Mouse (Mus musculus): Measurements from ENCODE around the gene Pink1.

Pink1 gene

DNA sequence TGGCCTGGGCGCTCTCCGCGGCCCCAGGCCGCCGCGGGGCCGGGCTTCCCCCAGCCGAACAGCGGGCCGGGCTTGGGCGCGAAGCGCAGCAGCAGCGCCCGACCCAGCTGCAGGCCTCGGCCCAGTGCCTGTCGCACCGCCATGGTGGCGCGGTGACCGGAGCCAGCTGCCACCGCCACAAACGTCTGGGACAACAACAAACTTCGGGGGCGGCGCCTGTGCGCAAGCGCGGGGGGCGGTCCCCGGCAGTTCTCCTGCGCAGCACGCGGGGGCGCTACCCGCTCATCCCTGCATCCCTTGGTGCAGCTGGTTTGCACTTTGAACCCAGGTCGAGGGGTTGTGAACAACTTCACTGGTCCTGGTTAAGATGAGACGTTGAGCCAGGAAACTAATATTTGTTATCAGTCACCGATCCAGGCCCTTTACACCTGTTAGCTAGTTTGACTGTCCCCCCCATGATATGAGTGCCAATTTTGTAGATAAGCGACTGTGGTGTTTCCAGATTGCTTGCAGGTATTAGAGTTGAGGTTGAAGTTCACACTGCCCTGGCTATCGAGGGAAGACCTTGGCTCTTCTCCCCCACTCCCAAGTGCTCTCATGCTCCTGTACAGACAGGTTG lies at the start of gene Pink1:
TSS of gene Pink1 (minus strand) at position 231 of the 619 bp plus-strand sequence.
- DNase-seq (ENCODE audit: low read depth, low spot score) = peak; percentile 77

DNA sequence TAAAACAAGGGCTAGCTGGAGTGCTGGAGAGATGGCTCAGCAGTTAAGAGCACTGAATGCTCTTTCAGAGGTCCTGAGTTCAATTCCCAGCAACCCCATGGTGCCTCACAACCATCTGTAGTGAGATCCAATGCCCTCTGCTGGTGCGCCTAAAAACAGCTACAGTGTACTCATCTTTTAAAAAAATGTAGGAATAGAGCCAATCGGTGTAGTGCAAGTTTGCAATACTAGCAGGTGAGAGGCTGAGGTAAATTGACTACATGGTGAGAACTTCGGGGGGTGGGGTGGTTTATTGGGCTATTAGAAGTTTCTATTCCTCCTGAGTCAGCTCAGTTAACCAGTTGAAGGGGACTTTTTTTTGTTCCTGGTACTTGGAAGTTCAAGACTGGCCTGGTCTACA lies 49.0 kb upstream of the Pink1 start:
- no peak for DNase-seq (ENCODE audit: low read depth, low spot score)

DNA sequence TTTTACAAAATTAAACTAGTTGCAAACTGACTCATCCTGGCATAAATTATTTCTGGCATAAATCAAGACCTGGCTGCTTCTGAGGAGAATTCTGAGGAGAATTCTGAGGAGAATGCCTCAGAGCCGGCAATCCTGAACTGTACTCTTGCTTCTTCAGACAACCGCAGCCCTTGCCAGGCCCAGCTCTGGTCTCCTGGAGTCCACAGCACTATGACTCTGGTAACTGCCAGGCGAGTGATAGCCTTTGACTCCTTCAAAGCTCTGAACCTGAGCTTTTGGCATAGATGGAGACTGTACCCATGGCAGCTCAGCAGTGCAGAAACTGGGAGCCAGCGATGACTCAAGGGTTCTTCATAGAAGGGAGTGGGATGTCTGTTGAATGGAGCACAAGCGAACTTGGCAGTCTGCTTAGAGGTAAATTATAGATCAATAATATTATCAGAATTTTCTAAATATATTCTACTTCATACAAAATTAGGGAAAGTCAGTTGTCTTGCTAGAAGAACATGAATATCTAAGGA lies 44.9 kb upstream of the Pink1 start:
- DNase-seq (ENCODE audit: low read depth, low spot score) = no peak

DNA sequence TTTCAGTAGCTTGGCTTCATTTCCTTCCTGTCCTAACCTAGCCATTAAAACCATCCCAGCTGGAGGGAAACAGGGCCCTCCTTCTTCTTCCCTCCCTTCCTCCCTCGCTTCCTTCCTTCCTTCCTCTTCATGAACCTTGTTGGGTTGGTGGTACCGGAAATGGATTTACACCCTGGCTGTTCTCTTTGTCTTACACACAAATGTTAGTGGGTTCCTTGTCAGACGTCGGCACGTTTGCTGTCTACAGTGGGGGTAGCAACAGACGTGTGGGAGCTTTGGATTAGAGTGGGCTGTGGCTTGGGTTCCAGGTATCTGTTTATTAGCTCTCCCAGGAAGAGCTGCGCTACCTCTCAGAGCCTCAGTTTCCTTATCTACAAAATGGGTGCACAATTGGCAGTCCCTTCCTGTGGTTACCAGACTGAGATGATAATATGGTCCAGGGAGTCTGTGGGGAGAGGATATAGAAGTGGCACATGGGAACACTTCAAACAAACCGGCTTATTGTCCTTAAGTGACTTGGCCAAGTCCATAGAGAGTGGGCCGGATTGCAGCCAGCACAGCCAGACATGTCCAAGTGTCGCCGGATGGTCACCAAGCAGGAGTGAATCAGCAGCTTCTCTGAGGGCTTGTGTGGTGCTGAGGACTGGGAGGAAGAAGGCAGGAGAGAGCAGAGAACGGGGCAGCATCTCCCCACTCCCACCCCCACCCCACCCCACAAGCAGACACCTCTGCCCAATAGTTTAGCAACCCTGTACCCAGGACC lies 42.6 kb upstream of the Pink1 start:
- DNase-seq (ENCODE audit: low read depth, low spot score) = no peak

DNA sequence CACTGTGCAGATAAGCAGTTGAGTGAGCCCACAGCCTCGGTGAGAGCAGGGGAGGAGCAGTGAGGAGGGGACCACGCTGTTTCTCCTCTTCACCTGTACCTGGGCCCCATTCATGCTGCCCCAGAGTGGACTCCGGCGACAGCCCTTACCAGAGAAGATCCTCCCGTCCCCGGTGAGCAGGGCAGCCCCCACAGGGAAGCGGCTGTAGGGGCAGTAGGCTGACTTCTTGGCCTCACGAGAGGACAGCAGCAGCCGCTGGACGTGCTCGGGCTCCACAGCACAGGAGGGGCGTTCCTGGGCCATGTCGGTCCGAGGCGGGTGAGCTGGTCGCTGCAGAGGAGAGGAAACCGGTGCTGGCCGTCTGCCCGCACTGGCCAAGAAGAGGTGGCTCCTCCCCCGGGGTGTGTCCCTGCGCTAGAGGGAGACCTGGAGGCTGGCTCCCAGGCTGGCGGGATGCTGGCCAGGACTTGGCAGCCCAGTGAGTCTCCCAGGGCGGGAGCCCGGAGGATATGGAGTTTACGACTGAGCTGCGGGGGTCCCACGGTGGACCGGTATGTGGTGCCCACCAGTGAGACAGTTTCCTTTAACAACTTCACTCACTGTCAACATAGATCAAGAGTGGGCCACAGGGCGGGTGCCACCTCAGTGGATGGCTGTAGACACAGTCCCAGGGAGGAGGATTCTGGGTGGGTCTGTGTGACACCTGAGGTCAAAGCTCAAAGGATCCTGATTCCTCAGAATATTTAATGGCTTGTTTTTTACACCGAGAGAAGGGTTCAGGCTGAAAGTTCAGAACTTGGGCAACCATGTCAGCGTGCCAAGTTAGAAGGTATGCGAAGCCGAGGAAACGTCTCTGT lies 41.8 kb upstream of the Pink1 start, which contains the start of gene Cda:
TSS of gene Cda (minus strand) at position 352 of the 857 bp plus-strand sequence.
- peak; percentile 49 for DNase-seq (ENCODE audit: low read depth, low spot score)

DNA sequence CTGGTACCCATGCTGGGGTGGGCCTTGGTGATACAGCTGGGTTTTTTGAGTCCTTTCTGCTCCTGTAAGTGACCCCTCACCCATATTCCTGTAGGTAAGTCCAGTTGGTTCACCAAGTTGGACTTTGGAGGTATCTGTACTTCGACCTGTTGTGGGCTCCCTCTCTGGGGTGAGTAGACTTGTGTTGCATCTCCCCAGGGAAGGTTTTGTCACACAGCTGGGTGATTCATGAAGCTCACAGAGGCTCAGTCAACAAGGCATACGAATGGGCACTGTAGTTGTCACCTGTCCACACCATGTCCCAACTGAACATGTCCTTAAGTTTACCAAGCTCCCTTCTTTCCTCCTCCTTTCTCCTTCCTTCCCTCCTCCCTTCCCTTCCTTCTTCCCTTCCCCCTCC lies 40.5 kb upstream of the Pink1 start:
- no peak for DNase-seq (ENCODE audit: low read depth, low spot score)

DNA sequence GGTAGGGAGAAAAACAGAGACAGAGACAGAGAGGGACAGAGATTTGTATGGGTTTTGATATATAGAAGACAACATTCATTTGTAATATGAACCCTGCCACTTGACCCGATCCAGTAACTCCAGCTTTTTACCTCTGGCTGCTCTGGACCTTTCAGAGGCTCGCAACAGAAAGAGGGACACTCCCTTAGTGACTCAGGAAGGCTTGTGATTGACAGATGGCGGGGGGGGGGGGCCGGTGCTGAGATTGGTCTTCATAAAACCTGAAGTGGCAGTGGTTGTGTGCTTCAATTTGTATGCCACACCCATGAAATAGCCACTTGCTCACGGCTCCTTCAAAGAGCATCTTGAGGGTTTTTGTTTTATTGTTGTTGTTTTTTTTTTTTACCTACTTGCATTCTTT lies 37.4 kb upstream of the Pink1 start:
- DNase-seq (ENCODE audit: low read depth, low spot score) = no peak

DNA sequence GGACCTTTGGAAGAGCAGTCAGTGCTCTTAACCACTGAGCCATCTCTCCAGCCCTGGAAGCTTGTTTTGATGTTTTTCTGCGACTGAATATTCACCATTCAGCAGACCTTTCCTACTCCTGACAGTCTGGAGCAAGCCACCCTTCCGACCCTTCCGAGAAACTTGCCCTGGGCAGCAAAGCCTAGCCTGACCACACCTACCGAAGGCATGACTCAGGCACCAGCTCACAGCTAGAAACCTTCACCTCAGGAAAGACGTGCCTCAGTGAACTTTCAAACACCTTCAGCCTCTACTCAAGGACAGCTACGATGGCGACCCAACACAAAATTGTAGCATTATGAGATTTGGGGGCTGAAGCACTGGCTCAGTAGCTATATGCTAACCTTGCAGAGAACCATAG lies 36.8 kb upstream of the Pink1 start:
- no peak for DNase-seq (ENCODE audit: low read depth, low spot score)

DNA sequence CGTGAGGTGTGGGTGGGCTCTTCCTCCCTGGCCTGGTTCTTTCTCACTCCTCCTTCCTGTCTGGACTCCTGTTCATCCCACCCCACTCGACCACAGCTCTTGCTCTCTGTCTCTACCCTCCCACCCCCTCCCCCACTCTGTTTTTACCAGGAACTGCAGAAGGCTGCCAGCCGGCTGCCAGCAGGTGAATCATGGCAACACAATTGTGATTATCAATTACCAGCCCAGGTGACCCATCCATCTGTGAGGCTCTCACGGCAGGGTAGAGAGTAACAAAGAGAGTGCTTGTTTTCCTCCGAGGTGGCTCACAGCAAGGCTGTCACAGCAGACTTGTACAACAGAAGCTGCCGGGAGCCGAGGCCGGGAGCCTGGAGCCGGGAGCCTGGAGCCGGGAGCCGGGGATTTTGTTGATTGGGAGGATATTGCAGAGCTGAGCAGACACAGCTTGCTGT lies 35.3 kb upstream of the Pink1 start:
- DNase-seq (ENCODE audit: low read depth, low spot score) = no peak

DNA sequence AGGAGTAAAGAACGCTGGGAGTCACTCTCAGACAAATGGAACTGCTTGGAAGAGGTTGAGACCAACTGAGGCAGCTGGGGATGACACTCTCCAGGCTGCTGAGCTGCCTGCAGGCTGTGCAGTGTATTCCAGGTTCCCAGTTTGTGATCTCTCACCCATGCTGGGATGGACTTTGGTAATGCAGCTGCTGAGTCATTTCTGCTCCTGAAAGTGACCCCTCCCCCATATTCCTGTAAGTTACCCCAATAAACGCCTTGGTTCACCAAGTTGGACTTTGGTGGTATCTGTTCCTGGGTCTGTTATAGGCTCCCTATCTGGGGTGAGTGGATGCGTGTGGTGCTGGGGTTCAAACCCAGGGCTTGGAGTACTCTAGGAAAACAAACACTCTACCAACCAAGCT lies 32.1 kb upstream of the Pink1 start:
- DNase-seq (ENCODE audit: low read depth, low spot score) = no peak

DNA sequence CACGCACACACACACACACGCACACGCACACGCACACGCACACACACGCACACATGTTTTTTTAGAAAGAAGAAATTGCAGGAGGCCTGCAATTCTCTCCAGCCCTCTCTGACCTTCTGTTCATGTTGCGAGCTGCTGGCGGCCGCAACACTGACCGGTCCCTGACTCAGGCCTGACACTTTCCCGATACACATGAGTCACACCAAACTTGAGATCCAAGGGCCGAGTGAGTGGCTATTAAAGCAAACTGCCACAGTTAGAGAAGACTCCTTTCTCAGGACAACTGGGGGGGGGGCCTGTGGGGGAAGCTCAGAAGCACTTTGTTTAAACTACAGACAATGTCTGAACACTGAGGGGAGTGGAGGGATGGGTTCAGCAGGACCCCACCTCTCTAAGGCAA lies 30.4 kb upstream of the Pink1 start:
- DNase-seq (ENCODE audit: low read depth, low spot score) = no peak

DNA sequence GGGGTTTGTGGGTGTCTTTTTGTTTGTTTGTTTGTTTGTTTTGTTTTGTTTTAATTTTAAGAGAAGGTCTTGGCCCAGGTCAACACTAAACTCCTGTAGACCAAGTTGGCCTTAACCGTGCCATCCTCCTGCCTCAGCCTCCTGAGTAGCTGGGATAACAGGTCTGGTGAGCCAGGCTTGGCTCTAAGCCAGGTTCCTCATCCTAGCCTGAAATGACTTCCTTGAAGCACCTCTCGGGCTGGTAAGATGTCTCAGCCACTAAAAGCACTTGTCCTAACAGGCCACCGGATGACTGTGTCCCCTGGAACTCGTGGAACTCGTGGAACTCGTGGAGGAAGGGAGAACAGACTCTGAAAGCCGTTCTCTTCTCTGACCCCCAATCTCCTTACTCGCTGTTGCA lies 30.0 kb upstream of the Pink1 start:
- DNase-seq (ENCODE audit: low read depth, low spot score) = no peak

DNA sequence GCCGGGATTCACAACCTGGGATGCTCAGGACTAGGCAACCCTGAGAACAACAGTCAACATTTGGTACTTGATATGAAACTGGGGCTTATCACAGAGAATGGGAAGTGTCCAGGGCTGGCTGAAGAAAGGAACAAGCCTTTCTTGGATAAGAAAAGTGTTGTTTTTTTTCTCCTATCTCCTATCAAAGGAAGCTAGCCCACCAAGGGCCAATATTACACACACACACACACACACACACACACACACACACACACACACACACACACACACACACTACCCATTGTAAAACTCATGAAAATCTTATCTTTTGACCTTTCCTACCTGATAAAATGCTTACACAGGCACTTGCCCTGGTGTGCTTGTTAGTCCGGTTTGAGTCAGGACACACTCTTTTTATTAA lies 29.4 kb upstream of the Pink1 start:
- no peak for DNase-seq (ENCODE audit: low read depth, low spot score)

DNA sequence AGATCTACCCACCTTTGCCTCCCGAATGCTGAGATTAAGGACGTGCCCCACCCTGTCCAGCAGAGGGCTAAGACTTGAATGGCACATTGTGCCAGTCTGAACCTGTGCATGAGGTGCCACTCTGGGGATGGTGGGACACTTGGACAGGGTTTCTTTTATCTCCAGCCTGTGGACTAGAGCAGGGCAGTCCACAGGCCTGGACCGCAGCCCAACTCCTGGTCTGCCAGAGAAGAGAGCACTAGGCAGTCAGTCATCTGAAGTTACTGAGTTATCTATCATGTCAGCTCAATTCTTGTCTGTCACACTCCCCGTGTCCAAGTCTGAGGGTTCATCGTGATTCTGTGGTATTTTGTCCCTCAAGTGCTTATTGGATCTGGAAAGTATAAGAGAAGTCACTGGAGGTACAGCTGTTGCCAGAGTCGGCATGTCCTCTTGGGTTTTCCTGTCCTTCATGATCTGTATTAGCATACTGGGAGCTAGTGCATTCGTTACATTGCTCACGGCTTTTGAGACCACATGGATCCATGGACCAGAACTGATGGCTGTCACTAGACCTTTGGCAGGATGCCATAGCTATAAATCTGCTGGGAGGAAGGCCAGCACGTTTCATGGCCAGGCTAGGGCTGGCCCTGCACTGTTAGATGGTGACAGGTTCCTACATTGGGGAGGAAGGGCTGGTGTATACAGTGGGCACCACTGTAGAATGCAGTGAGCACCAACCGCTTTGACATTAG lies 27.5 kb upstream of the Pink1 start:
- no peak for DNase-seq (ENCODE audit: low read depth, low spot score)

DNA sequence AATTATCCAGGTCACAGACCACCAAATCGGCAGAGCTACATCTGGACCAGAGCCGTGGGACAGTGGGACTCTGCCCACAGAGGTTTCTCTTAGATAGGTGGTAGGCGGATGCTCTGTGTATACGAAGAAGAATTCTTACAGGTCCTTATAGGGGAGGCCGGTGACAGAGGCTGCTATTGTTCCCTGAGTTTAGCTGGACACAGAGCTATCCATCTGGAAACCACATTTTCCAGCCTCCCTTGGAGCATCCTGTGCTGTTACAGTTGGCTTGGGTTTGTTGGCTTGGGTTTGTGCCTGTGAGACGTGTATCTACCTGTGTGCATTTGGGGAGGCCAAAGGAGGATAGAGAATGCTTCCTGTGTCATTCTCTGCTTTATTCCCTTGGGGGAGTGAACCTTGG lies 26.6 kb upstream of the Pink1 start:
- no peak for DNase-seq (ENCODE audit: low read depth, low spot score)

DNA sequence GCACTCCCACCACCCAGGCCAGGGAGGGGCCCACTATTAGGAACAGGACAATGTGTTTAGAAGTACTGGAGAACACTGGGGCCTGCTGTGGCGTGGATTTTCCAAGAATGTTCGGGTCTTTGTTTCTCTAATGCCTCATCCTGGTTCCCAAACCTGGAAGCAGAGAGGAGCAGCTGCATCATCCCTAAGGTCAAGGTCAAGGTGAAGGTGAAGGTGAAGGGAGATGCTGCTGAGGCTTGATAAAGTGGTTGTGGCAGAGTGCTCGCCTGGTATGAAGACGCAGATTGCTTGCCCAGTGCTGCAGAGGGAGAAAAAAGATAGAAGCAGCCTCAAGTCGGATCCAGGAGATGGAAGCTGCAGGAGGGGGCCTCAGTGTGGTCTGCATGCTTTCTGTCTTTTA lies 25.7 kb upstream of the Pink1 start:
- DNase-seq (ENCODE audit: low read depth, low spot score) = no peak

DNA sequence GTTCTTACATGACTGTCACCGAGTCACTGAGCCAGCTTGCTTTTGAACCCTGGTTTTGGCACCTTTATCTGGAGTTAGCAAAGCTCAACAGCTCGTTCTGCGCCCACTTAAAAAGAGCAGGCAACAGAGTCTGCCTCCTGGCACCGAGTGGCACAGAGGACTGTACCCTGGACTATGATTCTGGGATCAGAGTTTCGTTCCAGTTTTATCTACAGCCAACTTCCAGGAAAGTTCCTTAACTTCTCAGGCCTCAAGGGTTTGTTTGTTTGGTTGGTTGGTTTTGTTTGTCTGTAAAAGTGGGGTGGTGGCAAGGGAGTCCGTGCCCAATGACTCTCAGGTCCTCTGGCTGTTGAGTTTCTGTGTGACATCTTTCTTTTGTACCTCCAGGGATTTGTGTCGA lies 22.6 kb upstream of the Pink1 start:
- DNase-seq (ENCODE audit: low read depth, low spot score) = no peak

DNA sequence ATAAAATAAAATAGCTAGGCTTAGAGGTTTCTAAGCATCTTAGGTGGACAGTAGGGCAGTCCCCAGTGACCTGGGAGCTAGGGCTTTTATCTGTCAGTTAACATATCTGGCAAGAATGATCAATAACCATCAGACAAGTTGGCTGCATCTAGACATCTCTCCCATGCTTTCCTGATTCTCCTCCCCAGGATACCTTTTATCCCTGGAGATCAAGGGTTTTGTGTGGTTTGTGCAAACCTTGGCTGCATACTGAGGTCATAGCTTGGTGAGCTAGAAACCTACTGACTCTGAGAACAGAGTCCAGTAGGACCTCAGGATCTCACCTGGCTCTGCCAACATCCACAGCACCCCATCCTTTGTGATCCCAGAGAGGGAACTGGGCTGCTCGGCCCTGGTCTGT lies 21.2 kb upstream of the Pink1 start:
- DNase-seq (ENCODE audit: low read depth, low spot score) = no peak

DNA sequence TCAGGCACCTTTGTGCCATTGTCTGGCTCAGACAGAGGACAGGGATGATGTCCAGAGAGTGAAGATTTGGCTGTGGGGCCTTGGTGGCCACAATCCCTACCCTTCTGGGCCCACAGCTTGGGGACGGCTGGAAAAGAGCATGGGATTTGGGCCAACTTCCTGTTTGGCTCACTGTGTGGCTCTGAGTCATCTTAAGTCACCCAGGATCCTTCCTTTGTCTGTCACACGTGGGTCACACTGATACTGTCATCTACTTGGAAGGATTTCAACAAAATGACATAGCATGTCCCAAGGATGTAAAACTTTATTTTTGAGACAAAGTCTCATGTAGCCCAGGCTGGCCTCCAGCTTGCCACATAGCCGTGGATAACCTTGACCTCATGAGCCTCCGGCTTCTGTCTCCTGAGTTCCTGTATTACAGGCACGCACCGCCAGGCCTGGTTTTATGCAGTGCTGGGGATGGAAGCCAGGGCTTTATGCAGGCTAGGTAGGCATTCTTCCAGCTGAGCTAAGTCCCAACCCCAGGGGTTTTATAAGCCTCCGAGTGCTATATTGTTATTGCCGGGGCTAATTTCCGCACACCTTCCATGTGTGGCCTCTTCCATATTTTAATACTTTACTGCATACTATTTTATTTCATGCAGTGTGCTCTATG lies 18.9 kb upstream of the Pink1 start:
- no peak for DNase-seq (ENCODE audit: low read depth, low spot score)

DNA sequence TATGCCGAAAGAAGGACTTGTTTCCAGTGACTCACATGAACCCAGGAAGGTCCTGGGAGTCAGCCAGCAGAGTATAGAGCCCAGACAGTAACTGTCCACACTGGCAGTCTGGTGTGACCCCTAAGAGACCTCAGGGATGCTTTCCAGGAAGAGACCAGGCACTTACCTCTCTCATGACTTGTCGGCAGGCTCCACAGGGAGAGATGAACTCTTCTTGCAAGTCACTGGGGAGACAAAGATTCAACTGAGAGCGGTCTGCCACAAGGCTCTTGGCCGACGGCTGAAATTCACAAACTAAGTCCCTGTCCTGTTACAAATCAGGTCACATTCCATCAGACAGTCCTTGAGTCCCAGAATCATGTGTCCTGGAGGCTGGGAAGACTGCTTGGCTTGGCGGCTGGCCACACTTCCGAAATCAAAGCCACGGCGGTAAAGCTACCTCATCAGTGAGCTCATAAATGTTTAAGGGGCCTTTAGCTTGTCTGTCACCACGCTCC lies 17.3 kb upstream of the Pink1 start:
- no peak for DNase-seq (ENCODE audit: low read depth, low spot score)

DNA sequence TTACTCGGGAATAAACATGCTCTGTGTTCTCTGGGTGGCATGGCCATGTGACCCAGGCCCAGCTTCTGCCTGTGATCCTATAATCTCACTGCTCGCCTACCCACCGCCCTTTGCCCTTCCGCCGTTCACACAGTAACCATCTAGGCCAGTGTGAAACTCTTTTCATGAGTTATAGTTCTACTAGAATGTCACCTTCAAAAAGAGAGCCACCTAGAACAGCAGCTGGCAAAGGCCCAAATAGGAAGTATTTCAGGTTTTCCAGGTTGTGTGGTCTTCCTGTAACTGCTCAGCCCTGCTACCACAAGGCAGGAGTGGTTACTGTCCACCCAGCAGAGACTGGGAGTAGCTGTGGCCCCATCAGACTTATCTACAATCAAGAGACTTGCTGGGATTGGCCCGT lies 16.7 kb upstream of the Pink1 start:
- no peak for DNase-seq (ENCODE audit: low read depth, low spot score)
